Mouse (Mus musculus) lung, embryonic 14.5 days (tissue): Measurements from ENCODE around the gene Lix1l. TPM values are rescaled to one million over a fixed set of nuclear protein-coding genes. Genes with fewer than 3 reads are reported as not detected.

Source experiments
- ATAC-seq: fragments of 200-750 bp; cut with Nextera tagmentation; 2 replicates; pipeline ENCODE4 v1.8.0; 2017; ENCODE audit warnings: mild to moderate bottlenecking, moderate TSS enrichment, moderate library complexity; ENCODE audit not compliant: insufficient read depth
- DNase-seq: peaks from one replicate; pipeline ENCODE4 v3.0.0-alpha.2; 2015
- H3K27ac ChIP-seq: fragments of 300-500 bp; sonication (generic); 2 replicates; pipeline ENCODE4 v1.5.1; 2014; ENCODE audit warnings: low read depth, mild to moderate bottlenecking, moderate library complexity
- H3K27me3 ChIP-seq: fragments of 300-500 bp; sonication (generic); 2 replicates; pipeline ENCODE4 v1.6.1; 2014; ENCODE audit warnings: low read length, control low read depth; ENCODE audit not compliant: insufficient read depth
- H3K36me3 ChIP-seq: fragments of 300-500 bp; sonication (generic); 2 replicates; pipeline ENCODE4 v1.6.1; 2014; ENCODE audit warnings: control low read depth; ENCODE audit not compliant: insufficient read depth
- H3K4me1 ChIP-seq: fragments of 300-500 bp; sonication (generic); 2 replicates; pipeline ENCODE4 v1.6.1; 2014; ENCODE audit warnings: antibody characterized with exemption, control low read depth; ENCODE audit not compliant: insufficient read depth
- H3K4me2 ChIP-seq: fragments of 300-500 bp; sonication (generic); 2 replicates; pipeline ENCODE4 v1.6.1; 2014; ENCODE audit warnings: mild to moderate bottlenecking
- H3K4me3 ChIP-seq: fragments of 300-500 bp; sonication (generic); 2 replicates; pipeline ENCODE4 v1.5.1; 2014; ENCODE audit warnings: low read depth, low read length
- H3K9ac ChIP-seq: fragments of 300-500 bp; sonication (generic); 2 replicates; pipeline ENCODE4 v1.6.1; 2014
- H3K9me3 ChIP-seq: fragments of 300-500 bp; sonication (generic); 2 replicates; pipeline ENCODE4 v1.6.1; 2016; ENCODE audit warnings: low read depth, low read length, control low read depth
- CTCF ChIP-seq: IDR thresholded peaks from 2 replicates; pipeline ENCODE4 v1.5.1; 2016; ENCODE audit warnings: antibody characterized with exemption, low read depth
- WGBS: fragments of 180-500 bp; shearing (Covaris S2); extraction: QIAGEN DNeasy Blood & Tissue Kit; methylation state at CpG from one replicate; pipeline ENCODE4 v1.1.7; 2014; 5-methylcytosine and 5-hydroxymethylcytosine counted together
- polyA plus RNA-seq: library from polyadenylated mRNA; unstranded; fragments of >200 nt; fragmentation: Nextera tagmentation; extraction: Ambion mirVana; gene quantifications from 2 replicates; pipeline ENCODE4 v1.2.1, GENCODE M21; 2014

Gene Lix1l
- polyA plus RNA-seq, 1 experiment from 2014 or later, result 7.9 TPM

- TF ChIP-seq CTCF, result no peak
- 0 out of 2 replicates have a peak, but pooled peaks cover 3% of the 10 kb centered on the region for H3K4me1 ChIP-seq
- H3K9me3 ChIP-seq, result no peaks in the 10 kb centered on the region
- DNase-seq, result peak; percentile 100
- under 1% methylated on average over 48 of the region's 48 CpGs for WGBS
- H3K36me3 ChIP-seq, result peaks cover 33% of the 10 kb centered on the region
- peak; percentile 95 for ATAC-seq
- peak within 1 kb of the TSS; percentile 86 for H3K27ac ChIP-seq
- H3K27me3 ChIP-seq, result no peaks in the 10 kb centered on the region
- peak within 1 kb of the TSS; percentile 67 for H3K4me3 ChIP-seq
- H3K4me2 ChIP-seq, result peak within 1 kb of the TSS; percentile 75
- H3K9ac ChIP-seq, result peak within 1 kb of the TSS; percentile 79
Observed at GRCm38 (mm10) chr3:96629729-96630600, 29.0 kb downstream of the Lix1l start, which contains the start of gene Rbm8a. TSS of gene Rbm8a (plus strand) at chr3:96629933.

GRCm38 (mm10) chr3:96632058-96632457 is 31.1 kb downstream of the Lix1l start:
- no peak for DNase-seq
- Histone ChIP-seq H3K9me3 (no peaks in the 10 kb centered on the region), H3K4me2 (no peak overlapping the region), H3K36me3 (peaks cover 32% of the 10 kb centered on the region), H3K4me3 (no peak overlapping the region), H3K4me1 (peaks cover 8% of the 10 kb centered on the region; the same call in 1 of the 2 replicates), H3K27ac (no peak overlapping the region), H3K9ac (no peak overlapping the region), H3K27me3 (no peaks in the 10 kb centered on the region)
- TF ChIP-seq CTCF, result no peak
- ATAC-seq, result no peak

GRCm38 (mm10) chr3:96634015-96634414 is 33.1 kb downstream of the Lix1l start:
- DNase-seq (no peak), ATAC-seq (no peak)
- peaks cover 46% of the 10 kb centered on the region for H3K36me3 ChIP-seq
- no peak overlapping the region for H3K4me3 ChIP-seq
- no peak overlapping the region for H3K9ac ChIP-seq
- H3K27me3 ChIP-seq, result no peaks in the 10 kb centered on the region
- H3K4me1 ChIP-seq, result peaks cover 7% of the 10 kb centered on the region; the same call in 1 of the 2 replicates
- WGBS, result 69% methylated on average over 1 of the region's 1 CpGs
- no peak for TF ChIP-seq CTCF
- no peak overlapping the region for H3K27ac ChIP-seq
- no peaks in the 10 kb centered on the region for H3K9me3 ChIP-seq
- no peak overlapping the region for H3K4me2 ChIP-seq

- H3K4me3 ChIP-seq, result peak within 1 kb of the TSS; percentile 93
- no peaks in the 10 kb centered on the region for H3K9me3 ChIP-seq
- peak within 1 kb of the TSS; percentile 86 for H3K27ac ChIP-seq
- peak within 1 kb of the TSS; percentile 66 for H3K4me2 ChIP-seq
- peak within 1 kb of the TSS; percentile 97 for H3K9ac ChIP-seq
- peaks cover 56% of the 10 kb centered on the region for H3K36me3 ChIP-seq
- H3K4me1 ChIP-seq, result peaks cover 5% of the 10 kb centered on the region; the same call in 1 of the 2 replicates
- peak; percentile 56 for TF ChIP-seq CTCF
- no peaks in the 10 kb centered on the region for H3K27me3 ChIP-seq
- ATAC-seq, result peak; percentile 97
- WGBS, result 2% methylated on average over 60 of the region's 60 CpGs
- DNase-seq, result peak; percentile 93
Observed at GRCm38 (mm10) chr3:96634928-96635879, 34.3 kb downstream of the Lix1l start, which contains the start of the genes Pex11b and Gm42957. TSS of gene Pex11b (plus strand) at chr3:96635376. TSS of gene Gm42957 (plus strand) at chr3:96635474.

GRCm38 (mm10) chr3:96635906-96636305 is 35.0 kb downstream of the Lix1l start:
- DNase-seq (no peak), ATAC-seq (no peak)
- peaks cover 5% of the 10 kb centered on the region; the same call in 1 of the 2 replicates for H3K4me1 ChIP-seq
- no peaks in the 10 kb centered on the region for H3K9me3 ChIP-seq
- H3K27me3 ChIP-seq, result no peaks in the 10 kb centered on the region
- WGBS, result 5% methylated on average over 15 of the region's 15 CpGs
- peak overlapping the region; percentile 93 for H3K4me3 ChIP-seq
- TF ChIP-seq CTCF, result no peak
- H3K27ac ChIP-seq, result peak overlapping the region; percentile 86
- peak overlapping the region; percentile 66 for H3K4me2 ChIP-seq
- H3K9ac ChIP-seq, result peak overlapping the region; percentile 97
- peaks cover 58% of the 10 kb centered on the region for H3K36me3 ChIP-seq

GRCm38 (mm10) chr3:96636448-96636847 is 35.5 kb downstream of the Lix1l start:
- H3K9ac ChIP-seq, result peak overlapping the region; percentile 97
- H3K9me3 ChIP-seq, result no peaks in the 10 kb centered on the region
- H3K36me3 ChIP-seq, result peaks cover 58% of the 10 kb centered on the region
- no peak overlapping the region for H3K27ac ChIP-seq
- ATAC-seq (no peak), DNase-seq (no peak)
- peaks cover 5% of the 10 kb centered on the region; the same call in 1 of the 2 replicates for H3K4me1 ChIP-seq
- H3K27me3 ChIP-seq, result no peaks in the 10 kb centered on the region
- TF ChIP-seq CTCF, result no peak
- peak overlapping the region; percentile 66 for H3K4me2 ChIP-seq
- H3K4me3 ChIP-seq, result peak overlapping the region; percentile 93
- 59% methylated on average over 11 of the region's 11 CpGs for WGBS
